Mouse (Mus musculus): Measurements from ENCODE around the gene Wwox.

DNA sequence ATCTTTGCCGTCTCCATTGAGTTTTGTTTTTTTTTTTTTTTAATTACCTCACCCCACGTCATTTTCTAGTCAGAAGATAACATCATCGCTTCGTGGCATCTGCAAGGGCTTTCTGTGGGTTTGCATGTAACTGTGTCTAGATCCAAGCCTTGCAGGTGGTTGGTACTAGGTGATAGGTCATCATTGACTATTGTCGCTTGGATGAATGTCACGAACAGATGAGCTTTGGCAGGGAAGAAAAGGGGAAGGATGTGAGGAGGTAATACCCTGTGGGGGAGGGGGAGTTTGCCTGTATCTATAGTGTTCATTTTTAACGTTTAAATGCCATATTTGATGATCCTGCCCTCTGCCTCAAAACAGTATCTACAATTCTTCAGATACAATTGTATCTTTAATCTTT lies 223.6 kb downstream of the Wwox start:
- TF ChIP-seq GATA1 (IDR thresholded peaks at IDR 0.05; ENCODE audit: borderline replicate concordance, low read length) (no peak), FLI1 (IDR thresholded peaks at IDR 0.05; ENCODE audit: low read length) (no peak)

Measured in megakaryocyte, embryonic 14.5 days (primary cell).